Mouse (Mus musculus) mature B cell (primary cell): ENCODE measurements around the gene Glp2r.

ENCODE experiments used
- in situ Hi-C: fragments of 300-500 bp; cut with MboI; formaldehyde crosslinking; loops from 2 replicates; pipeline ENCODE4 v1.14.3; 2019

The Glp2r gene

GRCm38 (mm10) chr11:67728726-67729125 lies 42.2 kb downstream of the Glp2r start:
- in situ Hi-C loops: no loop called here

- in situ Hi-C loops: no loop called here
Observed at GRCm38 (mm10) chr11:67727095-67727494, 43.9 kb downstream of the Glp2r start.

GRCm38 (mm10) chr11:67723231-67724013 lies 47.5 kb downstream of the Glp2r start:
- in situ Hi-C loops: no loop called here

GRCm38 (mm10) chr11:67722399-67723156 lies 48.4 kb downstream of the Glp2r start:
- in situ Hi-C loops: no loop called here

DNA sequence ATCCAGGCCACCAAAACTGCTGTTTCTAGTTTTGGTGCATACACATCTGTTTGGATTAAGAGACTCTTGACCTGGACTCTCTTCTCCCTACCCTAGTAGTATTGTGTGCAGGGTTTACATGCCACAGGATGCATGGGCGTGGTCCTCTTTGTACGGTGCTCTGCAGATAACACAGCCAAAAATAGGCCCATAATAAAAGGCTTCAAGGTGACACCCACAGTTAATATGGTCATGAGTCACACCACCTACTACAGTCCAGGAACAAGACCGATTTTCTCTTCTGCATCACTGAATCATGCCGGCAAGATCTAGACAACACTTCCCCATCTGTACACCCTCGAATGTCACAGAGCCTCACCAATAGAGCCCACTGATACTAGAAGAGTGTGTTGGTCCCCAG lies 49.5 kb downstream of the Glp2r start:
- in situ Hi-C loops: no loop called here

DNA sequence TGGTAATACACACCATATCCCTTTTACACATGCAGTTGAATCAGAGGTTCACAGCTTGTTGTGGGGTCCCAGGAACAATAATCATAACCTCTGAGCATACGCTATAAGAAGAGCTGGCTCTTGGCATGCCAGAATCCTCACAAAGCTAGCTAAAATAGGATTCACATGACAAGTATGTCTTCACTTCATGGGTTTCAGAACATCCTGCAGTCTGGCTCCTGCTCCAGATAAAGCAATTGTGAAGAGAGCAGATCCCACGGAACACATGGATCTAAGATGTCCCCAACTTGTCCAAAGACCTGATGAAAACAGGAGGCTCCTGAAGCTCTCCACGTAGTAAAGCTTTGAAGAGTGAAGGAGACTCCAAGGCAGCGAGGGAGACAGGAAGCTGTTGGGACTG lies 55.6 kb downstream of the Glp2r start:
- in situ Hi-C loops: no loop called here

GRCm38 (mm10) chr11:67712976-67713375 lies 58.0 kb downstream of the Glp2r start:
- in situ Hi-C loops: no loop called here

- in situ Hi-C loops: no loop called here
Observed at GRCm38 (mm10) chr11:67694703-67695376, 76.1 kb downstream of the Glp2r start, which contains the start of gene Rcvrn. Gene Rcvrn, plus strand, starts transcription at chr11:67695326.

GRCm38 (mm10) chr11:67686109-67686508 lies 84.8 kb downstream of the Glp2r start:
- in situ Hi-C loops: no loop called here

DNA sequence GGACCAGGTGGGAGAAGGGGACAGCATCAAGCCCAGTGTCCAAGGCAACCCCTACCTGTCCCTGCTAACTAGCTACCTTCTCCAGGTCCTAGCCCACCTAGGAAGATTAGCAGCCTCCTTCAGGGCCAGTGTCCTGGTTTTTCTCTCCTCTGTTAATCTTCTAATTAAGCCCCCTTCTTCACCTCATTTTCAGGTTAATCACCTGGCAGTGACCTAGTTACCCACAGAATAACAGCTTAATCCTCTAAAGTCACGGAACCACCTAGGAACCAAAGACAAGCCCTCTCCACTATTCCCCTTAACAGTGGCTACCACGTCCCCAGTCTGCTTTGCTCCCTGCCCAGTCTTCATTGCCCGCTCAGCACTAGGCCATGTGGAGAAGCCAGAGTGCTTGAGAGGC lies 89.1 kb downstream of the Glp2r start:
- in situ Hi-C loops: no loop called here

GRCm38 (mm10) chr11:67679930-67680329 lies 91.0 kb downstream of the Glp2r start:
- in situ Hi-C loops: no loop called here

GRCm38 (mm10) chr11:67679300-67679699 lies 91.7 kb downstream of the Glp2r start:
- in situ Hi-C loops: no loop called here

GRCm38 (mm10) chr11:67675562-67676540 lies 95.1 kb downstream of the Glp2r start:
- in situ Hi-C loops: no loop called here

DNA sequence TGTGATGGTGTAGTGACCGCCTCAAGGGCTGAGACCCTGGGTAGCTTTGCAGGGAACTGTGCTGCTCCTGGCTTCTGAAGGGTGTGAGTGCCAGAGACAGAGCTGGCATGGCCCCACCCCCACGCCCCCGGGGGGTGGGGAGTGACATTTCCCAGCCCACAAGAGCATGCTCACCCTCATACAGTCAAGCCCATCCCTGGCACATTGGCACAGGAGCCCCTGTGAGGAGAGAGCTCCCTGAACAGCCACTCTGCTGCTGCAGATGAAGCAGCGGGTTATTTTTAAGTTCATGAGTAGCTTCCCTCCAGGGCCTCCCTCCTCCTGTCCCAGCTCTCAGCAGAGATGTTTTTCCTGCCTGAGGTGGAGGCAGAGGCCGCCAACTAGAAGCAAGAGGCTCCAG lies 98.8 kb downstream of the Glp2r start:
- in situ Hi-C loops: no loop called here

DNA sequence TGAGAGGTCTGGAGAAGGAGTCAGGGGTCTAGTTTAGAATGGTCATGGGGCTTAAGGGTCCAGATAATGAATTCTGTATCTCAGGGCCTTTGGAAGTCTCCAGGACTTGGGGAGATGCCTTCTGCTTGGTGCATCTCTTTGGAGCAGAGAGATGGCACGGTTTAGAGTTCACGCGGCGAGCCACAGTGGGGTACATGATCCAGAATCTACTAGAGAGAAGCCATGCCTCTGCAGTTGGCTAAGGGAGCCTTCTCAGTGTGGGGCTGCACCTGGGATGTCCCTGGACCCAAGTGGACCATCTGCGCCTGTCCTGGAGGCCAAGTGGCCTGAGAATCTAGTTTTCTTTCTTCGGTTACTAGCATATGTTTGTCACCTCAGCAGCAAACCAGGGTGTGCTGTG lies 100.9 kb downstream of the Glp2r start:
- in situ Hi-C loops: no loop called here

GRCm38 (mm10) chr11:67668460-67669007 lies 102.4 kb downstream of the Glp2r start:
- in situ Hi-C loops: no loop called here

DNA sequence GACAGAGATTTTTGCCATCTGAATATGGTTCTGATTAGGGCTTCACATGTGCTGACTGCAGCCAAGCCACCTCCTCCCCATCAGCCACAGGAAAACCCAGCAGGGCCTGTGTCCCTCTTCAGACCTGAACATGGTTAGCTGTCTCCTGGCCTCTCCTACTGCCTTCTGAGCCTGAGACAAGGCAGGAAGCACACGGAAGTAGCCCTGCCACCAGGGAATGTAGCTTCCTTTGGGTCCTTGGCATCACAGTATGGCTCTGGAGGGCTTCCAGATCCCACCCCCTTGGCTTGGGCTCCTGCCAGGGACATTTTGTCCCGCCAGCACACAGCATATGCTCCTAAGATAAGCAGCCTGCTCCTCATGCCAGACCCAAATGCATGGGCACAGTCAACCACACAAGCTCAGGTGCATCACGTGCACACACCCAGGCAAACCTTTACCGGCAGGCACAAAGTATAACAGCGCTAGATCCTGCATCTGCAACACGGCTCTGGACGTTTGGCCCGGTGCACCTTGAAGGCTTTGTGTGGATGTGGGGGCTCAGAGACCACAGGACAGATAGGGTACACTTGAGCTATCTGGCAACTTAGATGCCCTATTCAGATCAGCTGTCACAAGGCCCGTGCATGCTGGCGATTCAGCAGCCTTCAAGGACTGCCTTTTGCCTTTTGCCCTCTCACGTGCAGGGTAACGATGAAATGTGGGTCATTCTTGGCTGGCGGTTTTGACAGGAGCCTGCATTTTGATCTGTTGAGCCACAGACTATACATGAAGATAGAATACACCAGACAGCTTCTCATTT lies 103.2 kb downstream of the Glp2r start:
- in situ Hi-C loops: no loop called here

- in situ Hi-C loops: no loop called here
Observed at GRCm38 (mm10) chr11:67666129-67666528, 104.8 kb downstream of the Glp2r start.

GRCm38 (mm10) chr11:67664918-67665317 lies 106.0 kb downstream of the Glp2r start:
- in situ Hi-C loops: no loop called here

DNA sequence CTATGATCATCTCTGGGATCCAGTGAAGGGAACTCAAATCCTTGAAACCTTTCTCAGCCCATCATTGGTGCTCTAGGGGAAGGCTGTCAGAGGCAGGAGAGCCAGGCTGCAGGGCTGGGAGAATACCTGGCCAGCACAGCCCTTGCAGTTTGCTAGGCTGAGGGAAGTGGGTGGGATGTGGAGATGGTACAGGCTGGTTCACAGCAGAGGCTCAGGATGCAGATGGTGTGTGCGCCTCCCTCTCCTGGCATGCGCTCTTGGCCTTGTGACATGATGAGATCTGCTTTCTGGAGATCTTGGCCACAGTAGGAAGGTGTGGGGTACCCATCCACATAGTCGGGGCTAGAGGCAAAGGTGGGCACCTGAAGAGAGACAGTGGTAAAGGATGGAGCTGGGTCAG lies 106.7 kb downstream of the Glp2r start:
- in situ Hi-C loops: no loop called here
